Mouse (Mus musculus) neural tube, embryonic 10.5 days (tissue): ENCODE results near the gene Dad1.

Experiments
- DNase-seq: peaks from one replicate; pipeline ENCODE4 v3.0.0-alpha.2; 2017; ENCODE audit warnings: low spot score; ENCODE audit errors: extremely low spot score

Gene Dad1

DNA sequence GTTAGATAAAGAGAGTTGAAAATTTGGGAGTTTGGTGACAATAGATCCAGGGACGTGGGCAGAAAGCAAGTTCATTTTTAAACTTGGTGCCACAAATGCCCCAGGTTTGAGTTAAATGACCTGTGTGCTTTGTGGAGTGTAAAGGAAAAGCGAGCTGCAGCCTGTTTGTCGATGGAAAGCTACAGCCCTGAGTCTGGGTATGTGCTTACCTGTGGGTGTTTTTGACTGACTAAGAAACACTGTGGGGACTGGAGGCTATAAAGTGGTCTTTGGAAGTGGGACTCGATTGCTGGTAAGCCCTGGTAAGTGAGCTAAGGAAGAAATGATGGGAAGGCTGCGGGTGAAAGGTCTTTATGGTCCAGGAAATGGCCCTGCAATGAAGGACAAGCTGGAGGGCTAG lies 47.6 kb downstream of the Dad1 start:
- no peak for DNase-seq

DNA sequence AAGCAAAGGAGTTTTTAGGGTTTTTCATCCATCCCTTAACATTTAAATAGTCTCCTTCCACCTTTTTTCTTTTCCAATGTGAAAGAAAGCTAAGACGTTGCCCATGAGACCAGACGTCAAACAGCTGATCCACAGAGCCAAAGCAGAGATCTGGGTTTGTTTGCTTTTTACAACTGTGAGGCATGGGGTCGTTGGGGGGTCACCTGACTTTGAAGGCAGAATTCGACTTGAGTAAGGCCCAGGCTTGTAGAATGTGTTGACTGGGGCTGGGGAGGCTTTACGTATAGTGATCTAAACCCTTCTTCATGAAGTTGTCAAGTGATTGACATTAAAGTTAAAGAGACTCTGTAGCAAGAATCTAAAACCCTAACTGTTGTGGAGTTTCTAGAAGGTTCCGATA lies 48.0 kb downstream of the Dad1 start:
- DNase-seq, result no peak

DNA sequence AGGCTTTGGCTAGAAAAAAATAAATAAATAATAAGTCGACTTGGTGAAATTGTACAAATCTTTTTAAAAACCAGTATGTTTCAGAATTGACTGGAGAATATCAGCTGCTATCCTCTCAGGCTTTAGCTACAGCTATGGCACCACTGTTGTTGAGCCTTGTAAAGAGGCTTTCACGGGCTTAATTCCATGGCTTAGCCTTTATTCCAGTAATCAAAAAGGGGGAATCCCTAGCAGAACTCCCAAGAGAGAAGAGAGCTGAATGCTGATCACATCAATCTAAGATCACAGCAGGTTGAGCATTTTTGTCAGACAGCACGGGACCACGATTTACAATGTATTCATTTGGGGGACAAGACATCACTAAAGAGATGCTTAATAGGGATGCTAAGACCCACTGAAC lies 49.1 kb downstream of the Dad1 start:
- DNase-seq, result no peak

DNA sequence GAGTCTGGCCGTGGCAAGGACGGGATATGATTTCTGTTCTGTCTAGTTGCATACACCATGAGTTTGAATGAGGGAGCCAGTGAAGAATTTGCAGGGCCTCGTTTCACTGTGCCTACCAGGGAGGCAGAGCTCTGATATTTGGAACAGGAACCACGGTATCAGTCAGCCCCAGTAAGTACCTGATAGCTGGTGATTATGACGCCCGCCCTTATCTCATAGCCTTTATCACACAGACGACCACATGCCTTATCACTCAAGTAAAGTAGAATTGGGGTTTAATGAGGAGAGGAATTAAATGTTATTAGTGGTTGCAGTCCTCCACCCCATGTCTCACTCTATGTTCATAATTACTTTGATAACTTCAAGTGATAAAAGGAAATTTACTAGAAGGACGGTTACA lies 49.6 kb downstream of the Dad1 start:
- DNase-seq, result no peak

DNA sequence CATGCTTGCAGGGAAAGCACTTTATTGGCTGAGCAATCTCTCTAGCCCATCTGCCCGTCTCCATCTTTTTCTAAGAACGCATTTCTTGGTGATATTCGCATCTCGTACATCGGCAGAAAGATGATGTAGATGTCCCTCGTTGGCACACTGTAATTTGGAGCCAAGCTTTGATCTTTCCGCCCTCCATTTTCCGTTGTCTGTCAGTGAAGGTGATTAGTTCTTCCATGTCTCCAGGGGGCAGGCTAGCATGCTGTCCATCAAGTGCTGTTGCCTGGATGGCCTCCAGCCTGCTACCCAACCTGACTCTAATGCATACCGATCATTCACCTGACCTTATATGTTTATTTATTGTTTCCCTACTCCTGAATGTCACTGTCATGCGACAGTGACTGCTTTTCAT lies 50.1 kb downstream of the Dad1 start:
- no peak for DNase-seq

DNA sequence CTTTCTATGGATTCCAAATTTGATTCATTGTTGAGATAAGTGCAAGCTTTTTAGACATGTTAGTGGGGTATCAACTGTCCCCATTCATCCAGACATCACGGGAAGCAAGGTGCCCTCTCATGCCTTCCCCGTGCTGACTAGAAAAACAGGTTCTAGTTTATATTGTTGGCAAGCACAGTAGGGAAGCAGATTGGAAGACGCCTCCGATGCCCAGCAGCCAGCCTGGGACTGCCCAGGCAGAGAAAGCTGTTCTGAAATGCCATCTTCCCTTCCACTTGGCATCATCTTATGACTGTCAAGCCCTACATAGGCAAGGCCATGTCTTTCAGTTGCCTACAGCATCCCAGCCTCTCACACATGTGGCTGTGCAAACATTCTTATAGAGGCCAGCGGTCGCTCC lies 50.7 kb downstream of the Dad1 start:
- no peak for DNase-seq

DNA sequence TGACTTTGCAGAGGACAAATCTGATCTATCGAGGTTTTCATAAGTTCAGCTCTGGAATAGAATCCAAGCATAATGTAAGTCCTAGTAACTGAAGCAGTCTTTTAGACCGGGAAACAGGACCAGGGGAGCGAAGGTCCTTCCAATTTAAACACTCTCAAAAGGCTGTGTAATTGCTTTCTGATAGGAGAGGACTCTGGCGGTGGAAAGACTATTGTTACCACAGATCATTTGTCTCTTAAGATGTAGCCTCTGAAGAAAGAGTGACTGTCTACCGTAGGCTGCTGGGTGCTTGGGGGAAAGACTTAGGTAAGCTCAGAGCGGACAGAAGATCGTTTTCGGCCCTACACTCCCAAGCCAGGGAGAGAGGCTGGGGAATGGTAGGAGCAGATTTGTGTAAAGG lies 53.5 kb downstream of the Dad1 start:
- no peak for DNase-seq

DNA sequence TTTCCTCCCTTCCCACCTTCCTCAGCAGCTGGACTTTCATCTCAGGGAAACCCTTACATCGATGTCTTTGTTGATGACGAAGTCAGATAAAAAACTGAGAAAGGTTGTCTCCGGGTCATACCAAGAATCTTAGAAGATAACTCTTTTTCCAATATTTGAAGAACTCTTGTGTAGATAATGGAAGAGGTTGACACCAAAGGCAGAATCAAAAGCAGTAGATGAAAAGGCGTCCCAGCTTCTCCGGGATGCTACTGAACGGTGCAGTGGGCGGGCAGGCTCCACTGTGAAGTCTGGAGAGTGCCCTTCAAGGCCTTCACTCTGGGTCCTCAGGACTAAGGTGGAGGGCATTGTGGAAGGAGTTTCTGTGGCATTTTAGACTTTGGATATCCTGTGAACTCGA lies 54.2 kb downstream of the Dad1 start:
- DNase-seq, result no peak

DNA sequence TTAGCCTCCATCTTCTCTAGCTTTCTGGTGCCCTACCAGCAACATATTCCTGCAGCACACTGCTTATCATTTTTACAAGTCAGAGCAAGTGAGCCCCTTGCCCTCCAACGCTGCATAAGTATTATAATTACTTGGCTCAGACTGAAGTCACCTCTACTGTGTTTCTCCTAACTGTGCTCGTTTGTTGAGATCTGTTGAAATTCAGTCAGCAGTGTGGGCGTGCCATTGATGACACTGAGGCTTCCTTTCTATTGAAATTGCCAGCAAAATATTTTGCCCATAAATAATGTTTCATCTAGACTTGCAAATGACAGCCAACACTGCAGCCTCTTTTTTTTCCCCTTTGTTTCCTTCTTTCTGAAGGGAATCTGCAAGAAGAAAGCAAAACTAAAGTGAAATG lies 56.2 kb downstream of the Dad1 start:
- DNase-seq, result no peak

DNA sequence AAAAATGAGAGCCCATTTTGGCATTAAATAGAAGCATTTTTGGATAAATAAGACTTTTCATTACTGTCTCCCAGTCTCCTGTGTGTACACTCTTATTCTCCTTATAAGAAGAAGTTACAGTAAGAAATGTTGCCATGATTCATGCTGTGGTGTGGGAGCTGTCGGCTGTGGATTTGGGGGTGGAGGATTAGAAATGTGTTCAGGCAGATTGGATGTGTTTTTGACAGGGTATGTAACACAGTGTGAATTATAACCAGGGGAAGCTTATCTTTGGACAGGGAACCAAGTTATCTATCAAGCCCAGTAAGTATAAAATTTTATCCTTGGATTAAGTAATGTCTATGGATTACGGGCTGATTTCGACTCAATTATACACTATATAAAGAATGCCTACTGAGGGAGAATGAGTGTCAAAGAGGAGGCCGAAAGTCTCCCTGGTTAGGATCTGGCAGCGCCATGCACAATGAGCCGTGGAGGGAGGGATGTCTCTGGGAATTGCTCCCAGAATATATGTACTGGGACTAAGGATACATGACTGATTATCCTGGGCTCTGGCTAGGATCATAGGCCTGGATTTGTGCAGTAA lies 58.0 kb downstream of the Dad1 start:
- no peak for DNase-seq

DNA sequence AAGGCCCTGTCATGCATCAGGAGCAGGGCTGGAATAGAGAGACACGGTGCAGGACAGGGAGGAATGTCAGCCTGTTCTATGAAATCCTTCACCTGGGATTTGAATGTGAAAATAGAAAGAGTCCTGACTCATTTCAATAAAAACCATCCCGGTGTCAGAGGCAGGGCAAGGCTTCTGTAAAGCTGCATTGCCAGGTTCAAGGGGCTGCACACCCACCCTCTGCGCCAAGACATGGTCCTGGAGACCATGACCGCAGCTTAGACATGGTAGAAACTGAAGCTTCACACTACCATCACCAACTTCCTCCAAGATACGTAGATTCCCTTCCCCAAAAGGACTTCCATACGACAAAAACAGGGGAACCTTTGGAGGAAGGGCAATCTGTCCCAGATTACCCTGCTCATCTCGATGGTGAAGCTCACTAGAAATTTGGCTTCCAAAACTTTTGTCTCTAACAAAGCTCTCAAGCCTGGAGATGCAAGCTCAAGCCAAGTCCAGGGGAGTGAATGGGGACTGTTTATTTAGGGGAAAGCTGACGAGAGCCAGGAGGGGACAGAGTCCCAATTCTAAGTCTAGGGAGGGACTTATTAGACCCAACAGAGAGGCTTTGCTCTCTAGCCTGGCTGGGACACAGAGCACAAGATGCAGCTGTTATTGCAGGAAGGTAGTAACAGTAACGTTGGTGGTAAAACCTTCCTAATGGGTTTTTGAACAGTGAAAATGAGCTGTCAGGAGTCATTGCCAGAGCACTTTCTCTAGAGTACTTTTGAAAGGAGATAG lies 60.4 kb downstream of the Dad1 start:
- no peak for DNase-seq

DNA sequence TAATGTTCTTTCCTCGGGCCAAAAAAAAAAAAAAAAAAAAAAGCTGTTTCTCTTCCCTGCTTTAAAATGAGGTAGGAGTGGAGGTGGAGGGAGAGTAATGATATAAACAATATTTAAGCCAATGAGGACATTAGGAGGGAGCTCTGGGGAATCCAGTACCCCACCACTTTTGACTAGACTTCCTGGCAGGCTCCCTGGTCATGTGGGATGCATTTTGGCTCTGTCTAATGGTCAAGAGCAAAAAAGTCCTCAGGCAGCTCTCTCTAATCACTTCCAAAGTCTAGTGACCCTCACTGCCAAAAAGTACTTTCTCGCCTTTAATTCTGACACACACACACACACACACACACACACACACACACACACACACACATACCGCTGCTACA lies 61.4 kb downstream of the Dad1 start:
- no peak for DNase-seq

DNA sequence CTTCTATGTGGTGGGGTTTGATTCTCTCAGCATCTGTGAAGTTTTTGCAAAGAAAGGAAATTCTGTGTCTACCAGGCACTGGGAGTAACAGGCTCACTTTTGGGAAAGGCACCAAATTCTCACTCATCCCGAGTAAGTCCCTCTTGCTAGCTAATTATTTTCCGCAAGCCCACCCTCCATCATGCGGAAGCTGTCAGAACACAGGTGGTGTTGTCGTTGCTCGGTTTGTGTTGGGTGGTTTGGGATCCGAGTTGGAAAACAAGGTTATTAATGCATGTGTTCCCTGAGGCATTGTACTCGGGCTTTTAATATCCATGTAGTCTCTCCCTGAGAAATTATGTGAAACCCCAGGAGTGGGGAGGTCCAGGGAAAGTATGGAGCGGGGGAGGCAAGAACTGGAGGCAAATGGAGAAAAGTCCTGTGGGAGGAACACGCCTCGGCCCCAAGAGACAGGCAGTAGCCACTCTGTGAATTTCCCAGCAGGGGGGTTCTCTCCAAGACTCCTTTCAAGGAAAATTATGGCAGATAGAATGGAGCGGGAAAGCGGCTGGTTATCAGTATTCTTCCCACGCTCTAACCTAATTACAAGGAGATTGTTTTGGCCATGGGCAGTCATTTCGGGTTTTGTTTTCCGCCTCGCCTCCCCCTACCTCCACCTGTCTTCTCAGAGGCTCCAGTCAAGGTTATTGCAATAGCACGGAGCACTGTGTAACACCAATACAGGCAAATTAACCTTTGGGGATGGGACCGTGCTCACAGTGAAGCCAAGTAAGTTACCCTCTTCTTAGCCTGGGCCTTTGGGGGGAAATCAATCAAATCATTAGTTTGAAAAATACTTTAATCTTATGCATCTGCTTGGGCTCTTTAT lies 62.1 kb downstream of the Dad1 start:
- no peak for DNase-seq

DNA sequence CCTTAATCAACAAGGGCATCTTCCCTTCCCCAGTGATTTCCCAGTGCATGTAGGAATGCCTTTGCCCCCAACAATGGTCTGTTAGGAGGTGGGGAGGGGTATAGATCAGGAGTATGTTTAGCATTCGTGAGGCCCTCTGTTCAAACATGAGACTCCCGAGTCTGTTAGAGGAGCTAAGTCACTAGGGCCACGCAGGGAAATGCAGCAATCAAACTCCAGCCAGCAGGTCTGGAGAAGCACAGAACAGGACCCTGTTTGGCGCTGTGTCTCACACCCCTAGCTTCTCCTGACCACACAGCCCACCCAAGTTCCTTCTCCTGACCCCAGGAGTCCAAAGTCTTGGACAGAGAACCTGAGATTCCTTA lies 62.9 kb downstream of the Dad1 start:
- no peak for DNase-seq

DNA sequence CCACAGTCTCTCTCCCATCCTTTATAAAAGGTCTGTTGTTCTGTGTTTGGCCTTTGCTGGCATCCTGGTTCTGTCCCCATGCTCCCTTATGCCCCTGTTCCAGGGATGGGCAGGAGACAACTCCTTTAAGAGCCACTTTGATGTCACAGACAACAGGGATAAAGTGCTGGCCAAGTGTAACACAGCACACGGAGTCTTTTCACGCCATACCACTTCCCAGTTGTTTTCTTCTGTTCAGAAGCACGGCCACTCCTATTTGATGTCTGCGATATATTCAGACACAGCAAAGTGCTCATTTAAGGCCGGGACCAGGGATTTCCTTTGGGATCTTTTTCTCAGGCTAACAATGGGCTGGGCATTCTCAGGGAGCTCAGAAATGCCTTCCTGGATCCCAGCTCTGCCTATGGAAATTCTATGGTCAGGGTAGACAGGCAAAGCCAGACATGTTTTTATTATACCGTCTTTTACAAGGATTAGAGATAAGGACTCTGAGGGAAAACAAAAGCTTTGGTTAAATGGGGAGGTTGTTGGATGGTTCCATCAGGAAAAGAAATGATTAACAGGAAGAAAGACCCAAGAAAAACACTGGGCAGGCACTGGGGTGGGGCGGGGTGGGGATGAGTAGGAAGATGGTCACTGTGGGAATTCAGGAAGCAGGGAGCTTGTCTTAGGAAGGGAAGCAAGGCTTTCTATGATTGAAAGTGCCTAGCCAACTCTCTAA lies 63.4 kb downstream of the Dad1 start:
- no peak for DNase-seq

DNA sequence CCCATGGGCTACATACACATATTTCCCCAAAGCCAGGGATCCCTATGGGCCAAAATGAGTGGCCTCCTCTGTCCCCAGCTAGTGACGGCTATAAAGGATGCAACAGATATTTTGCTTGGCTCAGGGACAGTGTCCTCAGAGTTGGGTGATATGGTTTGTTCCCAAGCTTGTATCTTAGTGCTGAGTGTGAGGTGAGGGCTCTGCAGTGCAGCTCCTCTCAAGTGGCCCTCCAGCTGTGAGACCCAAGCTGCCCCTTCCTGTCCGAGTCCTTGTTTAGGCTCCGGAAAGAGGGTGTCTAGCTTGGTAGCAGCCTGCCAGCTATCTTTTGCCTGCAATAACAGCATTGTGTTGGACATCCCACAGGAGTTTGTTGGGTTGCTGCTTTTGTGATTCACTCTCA lies 64.6 kb downstream of the Dad1 start:
- DNase-seq, result no peak

DNA sequence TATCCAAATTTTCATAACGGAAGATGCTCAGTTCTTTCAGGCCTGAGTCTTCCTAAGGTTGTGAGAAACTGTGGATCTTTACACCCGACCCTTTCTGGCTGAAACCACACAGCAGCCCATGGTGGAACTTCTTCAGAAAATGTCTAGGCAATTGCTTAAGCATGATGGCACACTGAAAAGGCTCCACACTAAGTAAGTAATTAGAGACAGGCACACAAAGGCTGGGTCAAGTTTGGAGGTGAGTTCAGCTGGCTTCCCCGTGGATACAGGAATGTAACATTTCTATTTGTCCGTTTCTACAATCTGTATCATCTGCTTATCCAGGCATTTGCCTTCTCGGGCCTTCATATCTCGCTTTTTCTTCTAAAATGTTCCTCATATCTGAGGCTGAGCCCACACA lies 66.7 kb downstream of the Dad1 start:
- DNase-seq, result no peak
